Mouse (Mus musculus) spleen, adult 2 months (tissue): Measurements from ENCODE around the gene Fbxl5.

ENCODE experiments used
- CTCF ChIP-seq: fragments of 200-500 bp; IDR thresholded peaks from 2 replicates; pipeline ENCODE4 v1.5.1; 2011; ENCODE audit warnings: mild to moderate bottlenecking, inconsistent platforms; ENCODE audit not compliant: insufficient read depth, insufficient read length, insufficient replicate concordance; ENCODE audit errors: extremely low read depth
- POLR2A ChIP-seq: fragments of 200-500 bp; IDR thresholded peaks from 2 replicates; pipeline ENCODE4 v1.6.1; 2011; ENCODE audit warnings: low read depth, low read length, inconsistent platforms

DNA sequence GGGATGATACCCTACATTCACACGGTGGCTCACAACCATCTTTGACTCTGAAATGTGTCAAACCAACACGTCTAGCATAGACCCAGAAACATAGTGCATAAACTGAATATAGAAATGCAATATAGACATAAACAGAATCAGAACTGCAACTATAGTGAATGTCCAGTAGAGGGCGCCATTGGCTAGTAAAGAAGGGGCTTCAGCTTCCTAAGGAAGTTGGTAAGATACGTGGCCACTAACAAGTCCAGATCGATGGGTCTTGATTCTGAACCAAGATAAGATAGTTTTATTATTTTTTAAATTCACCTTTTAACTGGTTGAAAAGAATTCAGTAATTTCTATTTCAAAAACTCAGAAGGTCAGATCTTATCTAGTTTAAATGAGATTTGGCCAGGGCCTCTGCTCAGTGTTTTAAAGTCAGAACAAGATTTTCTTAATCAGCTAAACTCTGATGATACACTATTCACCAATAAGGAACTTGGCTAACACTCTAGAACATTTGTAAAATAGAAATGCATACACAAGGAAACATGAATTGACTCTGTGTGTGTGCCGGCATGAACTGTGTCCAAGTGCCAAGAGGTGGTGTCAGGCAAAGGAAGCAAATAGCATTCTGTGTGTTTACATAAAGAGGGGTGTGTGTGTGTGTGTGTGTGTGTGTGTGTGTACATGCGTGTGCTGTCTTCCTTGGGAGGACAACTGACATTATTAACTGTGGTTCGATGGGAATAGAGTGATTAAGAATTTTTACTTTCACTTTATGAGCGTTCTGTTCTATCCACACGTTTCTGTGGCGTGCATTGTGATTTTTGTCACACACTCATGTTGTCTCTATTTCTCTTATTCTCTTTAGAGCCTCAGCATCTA lies 19.9 kb upstream of the Fbxl5 start:
- no peak for TF ChIP-seq POLR2A
- peak; percentile 49; the same call in 1 of the 2 replicates for TF ChIP-seq CTCF
